Comparison of ENCODE assay signal across 24 mouse cellular contexts in genomic region chr14:80391418-80391817, GRCm38 (mm10).
DNase-seq lines count a peak whose midpoint lies in the region; ATAC-seq lines count a peak whose summit lies in the region.
"Had no signal": no experiment of that assay in that cellular context is flagged by ENCODE, and none has a peak within 500 bp of the region (broad histone marks: within the 10 kb centered on the region; RNA-seq: fewer than 3 reads in every experiment).

No protein-coding gene starts in this region.

- H3K36me3 ChIP-seq in midbrain, embryonic 10.5 days, result no peaks in the 10 kb centered on the region
- H3K36me3 ChIP-seq in midbrain, embryonic 16.5 days (ENCODE audit: control insufficient read depth, insufficient read depth, low read length), result no peaks in the 10 kb centered on the region
- H3K36me3 ChIP-seq in forebrain, embryonic 13.5 days (ENCODE audit: poor library complexity, severe bottlenecking), result no peaks in the 10 kb centered on the region
- H3K36me3 ChIP-seq: heart, embryonic 12.5 days; hindbrain, embryonic 13.5 days; neural tube, embryonic 12.5 days had no signal

- H3K9ac ChIP-seq in midbrain, embryonic 16.5 days (ENCODE audit: low read depth, low read length), result no peak overlapping the region
- H3K9ac ChIP-seq in forebrain, embryonic 13.5 days, result no peak overlapping the region
- H3K9ac ChIP-seq: heart, embryonic 12.5 days; hindbrain, embryonic 13.5 days; liver, embryonic 14.5 days; lung, embryonic 14.5 days; neural tube, embryonic 12.5 days had no signal

- peak; percentile 24 for DNase-seq in embryo, embryonic 10 days (ENCODE audit: low spot score)
- DNase-seq in embryo, embryonic 11 days, result no peak
- DNase-seq in midbrain, embryonic 10.5 days (ENCODE audit: low spot score), result peak; percentile 19
- peak; percentile 75 for DNase-seq in Muller cell, postnatal 12 days (ENCODE audit: inconsistent ontology term)
- DNase-seq in kidney, postnatal 4 days, result no peak
- DNase-seq: cerebellum, adult 11 months; cerebellum, adult 9-10 months; cerebellum, postnatal 36 days; heart, adult 2 months; heart, postnatal 4 days; kidney, adult 9 months; kidney, postnatal 10 days; layer of hippocampus, adult 9-11 months; liver; lung, embryonic 14.5 days; lung, postnatal 14 days had no signal

- no peak overlapping the region for H3K4me3 ChIP-seq in midbrain, embryonic 10.5 days
- no peak overlapping the region for H3K4me3 ChIP-seq in midbrain, embryonic 16.5 days (ENCODE audit: low read depth, low read length)
- no peak overlapping the region for H3K4me3 ChIP-seq in forebrain, embryonic 13.5 days
- H3K4me3 ChIP-seq: heart, adult 2 months; heart, embryonic 12.5 days; hindbrain, embryonic 13.5 days; myocyte; neural tube, embryonic 12.5 days had no signal

- no peak overlapping the region for H3K27ac ChIP-seq in midbrain, embryonic 10.5 days (replicated peaks)
- H3K27ac ChIP-seq in midbrain, embryonic 16.5 days (ENCODE audit: low read length), result no peak overlapping the region
- H3K27ac ChIP-seq in forebrain, embryonic 13.5 days, result no peak overlapping the region
- H3K27ac ChIP-seq: heart, adult 2 months; hindbrain, embryonic 13.5 days; liver, embryonic 14.5 days; neural tube, embryonic 12.5 days had no signal

- H3K27me3 ChIP-seq in midbrain, embryonic 10.5 days (ENCODE audit: low read depth, poor library complexity, severe bottlenecking), result no peaks in the 10 kb centered on the region
- no peaks in the 10 kb centered on the region for H3K27me3 ChIP-seq in midbrain, embryonic 16.5 days (ENCODE audit: control insufficient read depth, insufficient read depth, low read depth, low read length)
- H3K27me3 ChIP-seq in forebrain, embryonic 13.5 days, result no peaks in the 10 kb centered on the region
- H3K27me3 ChIP-seq: heart, embryonic 12.5 days; hindbrain, embryonic 13.5 days; neural tube, embryonic 12.5 days had no signal

- no peak overlapping the region for H3K4me2 ChIP-seq in midbrain, embryonic 16.5 days (ENCODE audit: low read length)
- H3K4me2 ChIP-seq in forebrain, embryonic 13.5 days, result no peak overlapping the region
- H3K4me2 ChIP-seq: heart, embryonic 12.5 days; hindbrain, embryonic 13.5 days; lung, embryonic 14.5 days; neural tube, embryonic 12.5 days had no signal

- WGBS in midbrain, embryonic 10.5 days, result 69% methylated on average over 2 of the region's 2 CpGs
- 67% methylated on average over 2 of the region's 2 CpGs for WGBS in midbrain, embryonic 16.5 days
- WGBS in forebrain, embryonic 13.5 days, result 11% methylated on average over 2 of the region's 2 CpGs

- no peak for ATAC-seq in midbrain, embryonic 16.5 days
- ATAC-seq in forebrain, embryonic 13.5 days, result peak; percentile 75; the same call in 1 of the 2 replicates
- ATAC-seq: intestine, embryonic 16.5 days had no signal

- H3K9me3 ChIP-seq in midbrain, embryonic 10.5 days (replicated peaks), result no peaks in the 10 kb centered on the region
- H3K9me3 ChIP-seq in midbrain, embryonic 16.5 days (replicated peaks; ENCODE audit: control insufficient read depth, low read length, poor library complexity, severe bottlenecking), result no peaks in the 10 kb centered on the region
- H3K9me3 ChIP-seq in forebrain, embryonic 13.5 days (replicated peaks), result no peaks in the 10 kb centered on the region
- H3K9me3 ChIP-seq: heart, embryonic 12.5 days; hindbrain, embryonic 13.5 days; neural tube, embryonic 12.5 days had no signal

- peaks cover 5% of the 10 kb centered on the region; the same call in 1 of the 2 replicates for H3K4me1 ChIP-seq in midbrain, embryonic 10.5 days
- no peaks in the 10 kb centered on the region for H3K4me1 ChIP-seq in midbrain, embryonic 16.5 days (ENCODE audit: control insufficient read depth, insufficient read depth, low read length)
- H3K4me1 ChIP-seq in forebrain, embryonic 13.5 days, result 0 out of 2 replicates have a peak, but pooled peaks cover 6% of the 10 kb centered on the region
- H3K4me1 ChIP-seq: heart, embryonic 12.5 days; hindbrain, embryonic 13.5 days; neural tube, embryonic 12.5 days had no signal

Comparison
In these comparisons a context has a peak if more than half of its experiments do, and no peak if none do; other contexts are left out.
1. DNase-seq: peak in embryo, embryonic 10 days (single experiment), midbrain, embryonic 10.5 days (single experiment) and Muller cell, postnatal 12 days (single experiment); none in embryo, embryonic 11 days (single experiment) and kidney, postnatal 4 days (0 of 2).